Mouse (Mus musculus) adrenal gland (tissue): ENCODE results near the gene Nck2.

ENCODE experiments used
- intact Hi-C: fragments of 180-260 bp; cut with DNase I; formaldehyde crosslinking; loops from one replicate; pipeline ENCODE4 v1.15.1; 2025

Nck2 gene

DNA sequence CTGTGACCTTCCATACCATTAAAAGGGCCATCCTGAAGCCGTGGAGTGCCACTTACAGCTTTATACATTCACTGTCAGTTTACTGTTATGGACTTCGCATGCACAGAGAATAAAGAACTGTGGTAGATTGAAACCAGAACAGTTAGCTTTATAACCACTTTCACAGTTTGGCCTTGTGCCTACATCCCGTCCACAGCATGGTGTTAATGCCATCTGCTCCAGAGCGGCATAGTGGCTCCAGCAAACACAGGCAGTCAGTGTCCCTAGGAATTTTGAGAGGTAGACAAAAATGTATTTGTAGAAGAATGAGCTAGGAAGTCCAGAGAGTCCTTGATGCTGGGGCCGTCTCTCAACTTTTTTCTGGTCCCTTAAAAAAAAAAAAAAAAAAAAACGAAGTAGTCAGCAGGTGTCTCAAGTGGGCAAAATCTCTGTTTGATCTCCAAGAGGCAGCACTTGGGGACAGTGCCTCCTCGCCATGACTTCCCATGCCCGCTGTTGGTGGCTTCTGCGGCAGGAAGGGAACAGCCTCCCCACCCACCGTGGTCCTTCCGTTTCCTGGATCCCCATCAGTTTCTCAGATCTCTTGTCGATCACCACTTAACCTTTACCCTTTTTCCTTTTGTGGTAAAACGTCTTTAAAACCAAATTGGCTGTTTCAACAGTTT lies 117.8 kb downstream of the Nck2 start:
- intact Hi-C loops: no loop called here

GRCm38 (mm10) chr1:43565260-43565659 lies 120.9 kb downstream of the Nck2 start:
- intact Hi-C loops: no loop called here

DNA sequence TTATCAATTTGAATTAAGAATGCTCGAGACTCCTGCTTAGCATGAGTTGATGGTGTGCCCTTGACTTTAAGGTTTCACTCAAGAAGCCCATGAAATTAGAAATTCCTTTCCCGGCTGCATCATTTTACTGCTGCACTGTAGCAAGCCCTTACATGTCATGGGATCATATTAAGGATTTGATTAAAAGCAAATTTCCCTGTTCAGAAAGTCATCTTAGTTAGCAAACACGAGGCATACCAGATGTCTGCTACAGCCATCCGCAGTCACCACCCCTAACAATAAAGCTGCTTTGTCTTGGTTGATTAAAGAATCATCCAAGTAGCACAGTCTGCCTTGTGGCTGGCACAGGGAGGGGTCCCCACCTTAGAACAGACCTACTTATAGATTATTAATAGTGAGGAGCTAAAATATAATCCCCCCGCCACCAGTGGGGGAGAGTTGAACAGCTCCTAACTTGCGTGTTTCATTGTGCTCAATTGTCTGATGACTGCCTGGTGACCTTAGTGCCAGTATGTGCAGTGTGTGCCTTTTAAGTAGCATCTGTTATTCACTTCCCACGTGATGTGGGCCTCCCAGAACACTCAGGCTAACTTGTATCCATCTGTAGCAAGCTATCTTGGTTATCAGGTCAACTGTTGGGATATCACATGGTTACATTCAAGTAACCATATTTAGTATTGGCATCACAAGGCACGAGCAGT lies 122.4 kb downstream of the Nck2 start:
- intact Hi-C loops: no loop called here

GRCm38 (mm10) chr1:43568824-43569223 lies 124.4 kb downstream of the Nck2 start:
- intact Hi-C loops: no loop called here

- intact Hi-C loops: no loop called here
These were observed 126.7 kb downstream of the Nck2 start for GRCm38 (mm10) chr1:43571105-43571504.

- intact Hi-C loops: no loop called here
These were observed 130.5 kb downstream of the Nck2 start for GRCm38 (mm10) chr1:43574793-43575304.

GRCm38 (mm10) chr1:43577371-43577770 lies 133.0 kb downstream of the Nck2 start:
- intact Hi-C loops: no loop called here

GRCm38 (mm10) chr1:43583564-43583963 lies 139.2 kb downstream of the Nck2 start:
- intact Hi-C loops: no loop called here

DNA sequence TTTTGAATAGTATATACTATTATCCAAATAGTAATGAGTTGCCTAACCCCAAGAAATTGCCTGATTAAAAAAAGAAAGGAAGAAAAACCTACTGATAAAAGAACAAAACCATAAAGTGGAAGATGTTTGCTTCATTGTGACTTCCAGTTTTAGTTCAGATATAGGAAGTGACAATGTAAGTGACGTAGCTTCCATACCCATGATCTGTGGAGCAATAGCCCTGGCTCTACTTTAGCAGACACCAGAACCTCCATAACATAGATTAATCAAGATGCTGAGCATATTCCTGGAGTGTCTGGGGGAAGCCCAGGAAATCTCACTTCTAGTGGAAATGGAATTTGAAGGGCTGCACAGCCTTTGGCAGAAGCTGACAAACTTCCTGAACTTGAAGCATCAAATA lies 144.6 kb downstream of the Nck2 start:
- intact Hi-C loops: no loop called here

- intact Hi-C loops: no loop called here
These were observed 145.5 kb downstream of the Nck2 start for GRCm38 (mm10) chr1:43589910-43590309.

DNA sequence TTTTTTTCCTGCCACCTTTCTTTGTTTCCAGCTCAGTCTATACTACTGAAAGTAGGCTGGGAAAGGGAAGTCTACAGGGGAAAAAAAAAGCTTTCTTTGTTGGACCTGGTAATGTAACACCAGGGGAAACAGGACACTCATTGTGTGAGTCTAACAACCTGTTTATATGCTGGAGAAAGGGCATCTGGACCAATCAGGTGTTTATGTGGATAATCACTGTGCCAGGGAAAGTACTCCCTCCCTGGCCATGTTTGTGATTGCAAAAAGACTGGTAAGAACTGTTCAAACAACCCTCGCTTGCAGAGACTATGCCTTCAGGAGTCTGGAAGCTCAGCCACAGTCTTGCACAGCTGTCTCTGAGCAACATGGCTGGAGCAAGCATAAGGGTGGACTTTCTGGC lies 146.3 kb downstream of the Nck2 start:
- intact Hi-C loops: no loop called here

GRCm38 (mm10) chr1:43593069-43593468 lies 148.7 kb downstream of the Nck2 start:
- intact Hi-C loops: no loop called here

- intact Hi-C loops: no loop called here
These were observed 150.4 kb downstream of the Nck2 start for GRCm38 (mm10) chr1:43594738-43595137.

- intact Hi-C loops: no loop called here
These were observed 153.4 kb downstream of the Nck2 start for GRCm38 (mm10) chr1:43597731-43598130.

GRCm38 (mm10) chr1:43599483-43599882 lies 155.1 kb downstream of the Nck2 start:
- intact Hi-C loops: no loop called here

DNA sequence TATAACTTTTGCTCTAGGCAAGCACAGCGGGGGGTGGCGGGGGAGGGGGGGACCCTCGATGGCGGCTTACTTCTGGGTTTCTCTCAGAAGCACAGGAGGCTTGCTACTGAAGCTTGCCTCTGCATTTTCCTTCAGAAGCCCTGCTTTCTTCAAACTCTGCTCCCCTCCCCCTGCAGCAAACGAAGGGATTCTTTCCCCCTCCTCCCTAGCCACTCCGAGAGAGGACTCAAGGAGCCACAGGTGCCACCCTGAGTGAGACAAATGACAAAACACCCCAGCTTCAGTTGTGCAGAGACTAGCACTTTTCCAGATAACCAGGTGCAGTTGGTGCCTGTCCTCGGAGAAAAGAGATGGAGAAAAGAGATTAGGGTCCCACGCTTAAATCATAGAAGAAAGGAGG lies 156.7 kb downstream of the Nck2 start:
- intact Hi-C loops: no loop called here

- intact Hi-C loops: no loop called here
These were observed 171.6 kb downstream of the Nck2 start for GRCm38 (mm10) chr1:43615948-43616347.
